In the genomic region with DNA sequence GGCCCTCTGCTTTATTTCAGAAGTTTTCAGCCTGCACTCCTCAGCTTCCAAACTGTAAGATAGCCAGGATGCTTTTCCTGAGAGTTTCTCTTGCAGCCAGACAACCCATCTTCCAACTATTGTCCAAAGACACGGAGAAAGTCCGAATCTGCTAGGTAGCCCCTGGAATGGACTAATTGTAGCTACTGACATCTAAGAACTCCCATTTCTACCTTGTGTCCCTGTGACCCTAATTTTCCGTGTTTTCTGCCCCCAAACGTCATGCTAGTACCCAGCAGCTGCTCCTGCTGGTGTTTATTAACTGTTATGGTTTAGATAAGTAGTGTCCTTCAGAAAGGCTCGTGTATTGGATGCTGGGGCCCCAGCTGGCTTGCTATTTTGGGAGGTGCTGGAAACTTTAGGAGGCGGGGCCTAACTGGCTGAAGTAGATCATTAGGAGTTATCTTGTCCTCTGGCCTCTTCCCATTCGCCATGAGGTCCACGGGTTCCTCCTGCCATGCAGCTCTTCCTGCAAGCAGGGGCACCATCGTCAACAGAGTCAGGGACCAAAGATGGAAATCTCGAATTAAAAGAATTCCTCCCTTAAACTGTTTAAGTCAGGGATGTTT, we compare ENCODE assay signal across 10 mouse cellular contexts. TPM values are rescaled to one million over a fixed set of nuclear protein-coding genes. Genes with fewer than 3 reads are reported as not detected.
A peak's percentile ranks its signal among the peaks of the same experiment; 100 is the strongest.
DNase-seq lines count a peak whose midpoint lies in the region; ATAC-seq and TF ChIP-seq lines count a peak whose summit lies in the region.
"Had no signal": no experiment of that assay in that cellular context is flagged by ENCODE, and none has a peak within 500 bp of the region (broad histone marks: within the 10 kb centered on the region; RNA-seq: fewer than 3 reads in every experiment).

No protein-coding gene starts in this region.

- DNase-seq in midbrain, embryonic 10.5 days (ENCODE audit: low spot score), result no peak
- peak; percentile 76 for DNase-seq in heart, postnatal 0 days (ENCODE audit: low spot score)
- DNase-seq in adrenal gland, postnatal 4 days (ENCODE audit: low spot score in 2 of 2), result no peak
- no peak for DNase-seq in left cerebral cortex, postnatal 25 days (ENCODE audit: low spot score in 2 of 2)
- DNase-seq: left cerebral cortex, postnatal 4 days; right cerebral cortex, adult 18-20 months had no signal

- no peak for TF ChIP-seq EP300 in heart, postnatal 0 days (IDR thresholded peaks at IDR 0.05; ENCODE audit: low read depth)

- no peaks in the 10 kb centered on the region for H3K27me3 ChIP-seq in midbrain, embryonic 10.5 days (ENCODE audit: low read depth, poor library complexity, severe bottlenecking)
- no peaks in the 10 kb centered on the region for H3K27me3 ChIP-seq in midbrain, embryonic 16.5 days (ENCODE audit: control insufficient read depth, insufficient read depth, low read depth, low read length)
- H3K27me3 ChIP-seq in embryonic facial prominence, embryonic 13.5 days, result no peaks in the 10 kb centered on the region
- H3K27me3 ChIP-seq in heart, postnatal 0 days (ENCODE audit: control insufficient read depth, insufficient read depth, low read length), result no peaks in the 10 kb centered on the region
- H3K27me3 ChIP-seq in neural tube, embryonic 15.5 days (replicated peaks), result no peaks in the 10 kb centered on the region
- H3K27me3 ChIP-seq: forebrain, embryonic 12.5 days had no signal

- ATAC-seq in midbrain, embryonic 16.5 days, result no peak
- ATAC-seq in embryonic facial prominence, embryonic 13.5 days (ENCODE audit: insufficient number of reproducible peaks, insufficient read depth, low FRiP score, low TSS enrichment, low read depth), result no peak
- peak; percentile 28; the same call in 1 of the 2 replicates for ATAC-seq in heart, postnatal 0 days (ENCODE audit: insufficient read depth, low read depth)
- no peak for ATAC-seq in neural tube, embryonic 15.5 days (ENCODE audit: low FRiP score)

- TF ChIP-seq CTCF in heart, postnatal 0 days (IDR thresholded peaks at IDR 0.05; ENCODE audit: low read depth), result no peak

- no peaks in the 10 kb centered on the region for H3K9me3 ChIP-seq in midbrain, embryonic 10.5 days (replicated peaks)
- H3K9me3 ChIP-seq in midbrain, embryonic 16.5 days (replicated peaks; ENCODE audit: control insufficient read depth, low read length, poor library complexity, severe bottlenecking), result no peaks in the 10 kb centered on the region
- no peaks in the 10 kb centered on the region for H3K9me3 ChIP-seq in embryonic facial prominence, embryonic 13.5 days
- no peaks in the 10 kb centered on the region for H3K9me3 ChIP-seq in heart, postnatal 0 days (replicated peaks; ENCODE audit: control insufficient read depth, low read length)
- no peaks in the 10 kb centered on the region for H3K9me3 ChIP-seq in neural tube, embryonic 15.5 days (replicated peaks)
- H3K9me3 ChIP-seq: forebrain, embryonic 12.5 days had no signal

- intact Hi-C loops in left cerebral cortex, postnatal 25 days (cut with DNase I), result loop anchor here (2.0 kb wide), 1 partner anchor 19 kb away; a partner anchor contains a TSS

- 61% methylated on average over 10 of the region's 10 CpGs for WGBS in midbrain, embryonic 10.5 days
- 64% methylated on average over 10 of the region's 10 CpGs for WGBS in midbrain, embryonic 16.5 days
- WGBS in embryonic facial prominence, embryonic 13.5 days, result 48% methylated on average over 10 of the region's 10 CpGs
- 12% methylated on average over 10 of the region's 10 CpGs for WGBS in heart, postnatal 0 days
- WGBS in neural tube, embryonic 15.5 days, result 61% methylated on average over 10 of the region's 10 CpGs

- peaks cover 10% of the 10 kb centered on the region for H3K36me3 ChIP-seq in midbrain, embryonic 10.5 days
- no peaks in the 10 kb centered on the region for H3K36me3 ChIP-seq in midbrain, embryonic 16.5 days (ENCODE audit: control insufficient read depth, insufficient read depth, low read length)
- peaks cover 8% of the 10 kb centered on the region for H3K36me3 ChIP-seq in embryonic facial prominence, embryonic 13.5 days
- H3K36me3 ChIP-seq in heart, postnatal 0 days (replicated peaks; ENCODE audit: control insufficient read depth, insufficient read depth, low read length), result peaks cover 14% of the 10 kb centered on the region; the same call in 1 of the 2 replicates
- H3K36me3 ChIP-seq in neural tube, embryonic 15.5 days, result no peaks in the 10 kb centered on the region

- peaks cover 42% of the 10 kb centered on the region for H3K4me1 ChIP-seq in midbrain, embryonic 10.5 days
- peaks cover 31% of the 10 kb centered on the region for H3K4me1 ChIP-seq in midbrain, embryonic 16.5 days (ENCODE audit: control insufficient read depth, insufficient read depth, low read length)
- peaks cover 24% of the 10 kb centered on the region for H3K4me1 ChIP-seq in embryonic facial prominence, embryonic 13.5 days
- peaks cover 18% of the 10 kb centered on the region for H3K4me1 ChIP-seq in heart, postnatal 0 days (ENCODE audit: control insufficient read depth, insufficient read depth)
- peaks cover 46% of the 10 kb centered on the region for H3K4me1 ChIP-seq in neural tube, embryonic 15.5 days

- H3K4me2 ChIP-seq in midbrain, embryonic 16.5 days (ENCODE audit: low read length), result no peak overlapping the region
- H3K4me2 ChIP-seq in embryonic facial prominence, embryonic 13.5 days, result no peak overlapping the region
- H3K4me2 ChIP-seq in heart, postnatal 0 days (ENCODE audit: low read depth, low read length), result no peak overlapping the region
- no peak overlapping the region for H3K4me2 ChIP-seq in neural tube, embryonic 15.5 days
- H3K4me2 ChIP-seq: forebrain, embryonic 12.5 days had no signal

- H3K4me3 ChIP-seq in midbrain, embryonic 10.5 days, result no peak overlapping the region
- no peak overlapping the region for H3K4me3 ChIP-seq in midbrain, embryonic 16.5 days (ENCODE audit: low read depth, low read length)
- no peak overlapping the region for H3K4me3 ChIP-seq in embryonic facial prominence, embryonic 13.5 days
- no peak overlapping the region for H3K4me3 ChIP-seq in heart, postnatal 0 days (ENCODE audit: low read depth, low read length)
- no peak overlapping the region for H3K4me3 ChIP-seq in neural tube, embryonic 15.5 days (replicated peaks)
- H3K4me3 ChIP-seq: forebrain, embryonic 12.5 days had no signal

- H3K9ac ChIP-seq in midbrain, embryonic 16.5 days (ENCODE audit: low read depth, low read length), result no peak overlapping the region
- H3K9ac ChIP-seq in embryonic facial prominence, embryonic 13.5 days, result no peak overlapping the region
- H3K9ac ChIP-seq in heart, postnatal 0 days (replicated peaks; ENCODE audit: low read depth, low read length), result no peak overlapping the region
- 0 out of 2 replicates have a peak overlapping the region, but pooled peaks have one; percentile 1 for H3K9ac ChIP-seq in neural tube, embryonic 15.5 days (replicated peaks)
- H3K9ac ChIP-seq: forebrain, embryonic 12.5 days had no signal

- peak overlapping the region; percentile 100 for H3K27ac ChIP-seq in midbrain, embryonic 10.5 days (replicated peaks)
- H3K27ac ChIP-seq in midbrain, embryonic 16.5 days (ENCODE audit: low read length), result no peak overlapping the region
- peak overlapping the region; percentile 1; the same call in 1 of the 2 replicates for H3K27ac ChIP-seq in embryonic facial prominence, embryonic 13.5 days
- H3K27ac ChIP-seq in heart, postnatal 0 days (ENCODE audit: low read depth), result peak overlapping the region; percentile 90
- H3K27ac ChIP-seq in neural tube, embryonic 15.5 days (replicated peaks), result no peak overlapping the region
- H3K27ac ChIP-seq: forebrain, embryonic 12.5 days had no signal

RNA-seq across cellular contexts. Expression of a gene that starts 19.2 kb away (rescaled TPM):
- 9.0 and 10.2 TPM in 2 replicates for polyA plus RNA-seq in midbrain, embryonic 10.5 days (2016; fragmentation: Nextera tagmentation; extraction: Ambion mirVana)
- 37.0 and 43.2 TPM in 2 replicates for polyA plus RNA-seq in midbrain, embryonic 16.5 days (2015; fragmentation: Nextera tagmentation; extraction: Ambion mirVana)
- polyA plus RNA-seq in embryonic facial prominence, embryonic 13.5 days (2015; fragmentation: Nextera tagmentation; extraction: Ambion mirVana), result 12.3 and 12.7 TPM in 2 replicates
- total RNA-seq in heart, postnatal 0 days (2014; rRNA removed; ENCODE audit: low replicate concordance), result 79.3 and 94.8 TPM in 2 replicates
- polyA plus RNA-seq in heart, postnatal 0 days (2015; fragmentation: Nextera tagmentation; extraction: Ambion mirVana), result 23.2 and 30.8 TPM in 2 replicates
- polyA plus RNA-seq in neural tube, embryonic 15.5 days (2015; fragmentation: Nextera tagmentation; extraction: Ambion mirVana), result 30.3 and 35.2 TPM in 2 replicates
- total RNA-seq in adrenal gland, postnatal 4 days (2021), result 10 to 100 TPM; 71.0 to 71.9 TPM
- total RNA-seq in left cerebral cortex, postnatal 25 days (2021), result 100 to 1,000 TPM; 110 to 127 TPM

Comparison
In these comparisons a context has a peak if more than half of its experiments do, and no peak if none do; other contexts are left out.
1. H3K27ac ChIP-seq: peak in midbrain, embryonic 10.5 days (single experiment), embryonic facial prominence, embryonic 13.5 days (single experiment) and heart, postnatal 0 days (single experiment); none in midbrain, embryonic 16.5 days (single experiment) and neural tube, embryonic 15.5 days (single experiment).